20 mouse cellular contexts compared by ENCODE assay signal in genomic region chr5:124287616-124288247, GRCm38 (mm10). TPM values are rescaled to one million over a fixed set of nuclear protein-coding genes. Genes with fewer than 3 reads are reported as not detected.
DNase-seq lines count a peak whose midpoint lies in the region; ATAC-seq and TF ChIP-seq lines count a peak whose summit lies in the region.
"Had no signal": no experiment of that assay in that cellular context is flagged by ENCODE, and none has a peak within 500 bp of the region (broad histone marks: within the 10 kb centered on the region; RNA-seq: fewer than 3 reads in every experiment).

No protein-coding gene starts in this region.

- no peak overlapping the region for H3K4me2 ChIP-seq in stomach, postnatal 0 days (replicated peaks; ENCODE audit: low read depth)
- H3K4me2 ChIP-seq: embryonic facial prominence, embryonic 13.5 days; heart, embryonic 11.5 days; limb, embryonic 15.5 days; midbrain, embryonic 12.5 days; neural tube, embryonic 15.5 days; stomach, embryonic 15.5 days had no signal

- TF ChIP-seq EP300 in stomach, postnatal 0 days (optimal IDR thresholded peaks at IDR 0.05), result no peak

- H3K27ac ChIP-seq in layer of hippocampus, adult 2 months, result no peak overlapping the region
- no peak overlapping the region for H3K27ac ChIP-seq in stomach, postnatal 0 days (replicated peaks)
- H3K27ac ChIP-seq: embryonic facial prominence, embryonic 13.5 days; limb, embryonic 15.5 days; midbrain, embryonic 12.5 days; neural tube, embryonic 15.5 days; stomach, embryonic 15.5 days had no signal

- H3K9ac ChIP-seq in stomach, postnatal 0 days (ENCODE audit: low read length), result no peak overlapping the region
- H3K9ac ChIP-seq: embryonic facial prominence, embryonic 13.5 days; forebrain, postnatal 0 days; limb, embryonic 15.5 days; midbrain, embryonic 12.5 days; neural tube, embryonic 15.5 days; stomach, embryonic 15.5 days had no signal

- WGBS in stomach, postnatal 0 days, result 96% methylated on average over 6 of the region's 6 CpGs

- no peaks in the 10 kb centered on the region for H3K4me1 ChIP-seq in stomach, postnatal 0 days (replicated peaks; ENCODE audit: control insufficient read depth, insufficient read depth)
- H3K4me1 ChIP-seq: embryonic facial prominence, embryonic 13.5 days; limb, embryonic 15.5 days; midbrain, embryonic 12.5 days; neural tube, embryonic 15.5 days; stomach, embryonic 15.5 days had no signal

- no peaks in the 10 kb centered on the region for H3K9me3 ChIP-seq in stomach, postnatal 0 days (ENCODE audit: control insufficient read depth, low read length)
- H3K9me3 ChIP-seq: limb, embryonic 15.5 days; midbrain, embryonic 12.5 days; neural tube, embryonic 15.5 days; stomach, embryonic 15.5 days had no signal

- TF ChIP-seq CTCF in layer of hippocampus, adult 2 months (conservative IDR thresholded peaks at IDR 0.05), result peak; percentile 54
- TF ChIP-seq CTCF in stomach, postnatal 0 days (IDR thresholded peaks at IDR 0.05; ENCODE audit: low read depth), result peak; percentile 19; the same call in 1 of the 2 replicates

- no peak for DNase-seq in frontal cortex, postnatal 25 days (ENCODE audit: low spot score in 2 of 2)
- DNase-seq in layer of hippocampus, adult 2 months (ENCODE audit: low spot score in 2 of 2), result no peak
- no peak for DNase-seq in layer of hippocampus, adult 8-10 months (ENCODE audit: low spot score in 2 of 2)
- DNase-seq in right cerebral cortex, adult 18-20 months, result peak; percentile 47
- DNase-seq in right cerebral cortex, postnatal 10 days (ENCODE audit: low spot score in 2 of 2), result no peak
- no peak for DNase-seq in stomach, postnatal 0 days (ENCODE audit: low spot score)
- no peak for DNase-seq in cerebellum, adult 9-10 months
- DNase-seq: cerebellum, adult 11-12 months; forebrain, postnatal 0 days; gastrocnemius, postnatal 36 days; heart, postnatal 14 days; lung, adult 18-20 months had no signal

- no peaks in the 10 kb centered on the region for H3K27me3 ChIP-seq in stomach, postnatal 0 days (ENCODE audit: control insufficient read depth, insufficient read depth, low read length)
- H3K27me3 ChIP-seq: embryonic facial prominence, embryonic 13.5 days; limb, embryonic 15.5 days; midbrain, embryonic 12.5 days; neural tube, embryonic 15.5 days; stomach, embryonic 15.5 days had no signal

- no peak overlapping the region for H3K4me3 ChIP-seq in layer of hippocampus, adult 2 months
- no peak overlapping the region for H3K4me3 ChIP-seq in stomach, postnatal 0 days (ENCODE audit: low read depth, low read length)
- H3K4me3 ChIP-seq: embryonic facial prominence, embryonic 13.5 days; limb, embryonic 15.5 days; midbrain, embryonic 12.5 days; myocyte; neural tube, embryonic 15.5 days; stomach, embryonic 15.5 days had no signal

- peak; percentile 45; the same call in 1 of the 2 replicates for ATAC-seq in frontal cortex, adult (ENCODE audit: low TSS enrichment)
- no peak for ATAC-seq in stomach, postnatal 0 days (ENCODE audit: low FRiP score, low TSS enrichment)
- ATAC-seq: forebrain, postnatal 0 days had no signal

- H3K36me3 ChIP-seq in stomach, postnatal 0 days (ENCODE audit: control insufficient read depth, insufficient read depth, low read length), result peaks cover 10% of the 10 kb centered on the region; the same call in 1 of the 2 replicates

RNA-seq across cellular contexts. Expression of gene Pitpnm2, which starts 38.2 kb away (rescaled TPM):
- 100 to 1,000 TPM; 379 to 394 TPM for total RNA-seq in layer of hippocampus, adult 2 months (2021)
- 100 to 1,000 TPM; 260 to 337 (median 315) TPM for total RNA-seq in layer of hippocampus, adult 8-10 months (2022)
- 1.8 and 2.3 TPM in 2 replicates for polyA plus RNA-seq in stomach, postnatal 0 days (2015; fragmentation: Nextera tagmentation; extraction: Ambion mirVana)

RNA-seq across cellular contexts. Expression of gene Mphosph9, which starts 40.0 kb away (rescaled TPM):
- 10 to 100 TPM; 18.9 to 19.3 TPM for total RNA-seq in layer of hippocampus, adult 2 months (2021)
- 10 to 100 TPM; 17.5 to 26.2 (median 24.9) TPM for total RNA-seq in layer of hippocampus, adult 8-10 months (2022)
- 2.2 and 2.9 TPM in 2 replicates for polyA plus RNA-seq in stomach, postnatal 0 days (2015; fragmentation: Nextera tagmentation; extraction: Ambion mirVana)

RNA-seq across cellular contexts. Expression of gene 2810006K23Rik, which starts 40.2 kb away (rescaled TPM):
- total RNA-seq in layer of hippocampus, adult 2 months (2021), result 10 to 100 TPM; 14.5 to 15.4 TPM
- total RNA-seq in layer of hippocampus, adult 8-10 months (2022), result 10 to 100 TPM; 12.3 to 17.1 (median 14.6) TPM
- 6.4 and 6.9 TPM in 2 replicates for polyA plus RNA-seq in stomach, postnatal 0 days (2015; fragmentation: Nextera tagmentation; extraction: Ambion mirVana)
